Mouse (Mus musculus): ENCODE results near the gene Gga1. TPM values are rescaled to one million over a fixed set of nuclear protein-coding genes. Genes with fewer than 3 reads are reported as not detected.
A peak's percentile ranks its signal among the peaks of the same experiment; 100 is the strongest.

The Gga1 gene
- polyA plus RNA-seq, 1 experiment from 2014 or later = 30.9 TPM

GRCm38 (mm10) chr15:78834233-78835005 lies 42.6 kb upstream of the Gga1 start:
- WGBS = 30% methylated on average over 9 of the region's 10 CpGs

DNA sequence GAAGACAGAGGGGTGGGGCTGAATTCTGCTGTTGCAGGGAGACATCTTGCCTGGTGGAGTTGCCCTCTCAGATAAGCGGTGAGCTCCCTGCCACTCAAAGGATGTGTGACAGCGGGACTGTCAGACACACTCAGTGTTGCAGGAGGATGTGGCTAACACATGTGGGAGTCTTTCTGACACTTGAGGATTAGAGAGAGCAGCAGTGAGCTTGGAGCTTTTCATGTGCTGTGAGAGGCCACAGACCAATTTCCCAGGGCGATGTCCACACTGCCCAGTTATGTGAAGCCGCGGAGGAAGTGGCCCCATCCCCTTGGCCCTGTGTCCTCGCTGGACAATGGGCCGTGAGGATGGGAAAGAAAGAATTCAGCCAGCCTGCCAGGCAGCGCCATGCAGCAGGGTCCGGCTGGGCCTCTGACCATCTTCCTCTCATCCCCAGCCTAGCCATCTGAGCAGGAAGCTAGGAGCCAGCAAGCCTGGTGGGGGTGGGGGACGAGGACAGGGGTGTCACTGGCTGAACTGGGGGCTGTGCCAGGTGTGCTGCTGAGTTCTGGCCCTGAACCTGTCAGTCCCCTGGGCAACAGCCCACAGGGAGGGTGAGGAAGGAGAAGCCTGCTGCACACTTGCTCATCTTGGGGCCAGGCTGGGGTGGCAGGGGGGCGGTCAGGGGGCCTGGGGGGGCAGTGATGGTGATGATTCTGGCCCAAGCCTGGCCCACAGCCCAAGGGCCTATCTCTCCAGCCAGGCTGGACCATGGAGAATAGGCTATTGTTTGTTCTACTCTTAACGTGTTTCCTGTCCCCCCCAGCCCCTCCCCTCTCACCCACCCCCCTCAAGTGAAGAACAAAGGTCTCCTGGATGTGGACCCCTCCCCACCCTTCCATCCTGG lies 41.5 kb upstream of the Gga1 start:
- Histone ChIP-seq H3K27me3 (ENCODE audit: control insufficient read depth, insufficient read depth, low read length) (no peaks in the 10 kb centered on the region), H3K27ac (replicated peaks; ENCODE audit: low read depth, low read length) (peak overlapping the region; percentile 77), H3K4me2 (ENCODE audit: low read depth, severe bottlenecking) (no peak overlapping the region), H3K36me3 (ENCODE audit: control insufficient read depth, insufficient read depth, low read length) (no peaks in the 10 kb centered on the region), H3K9me3 (ENCODE audit: control insufficient read depth, low read length) (no peaks in the 10 kb centered on the region), H3K4me3 (ENCODE audit: low read depth, low read length) (no peak overlapping the region), H3K4me1 (ENCODE audit: control insufficient read depth, insufficient read depth, low read length) (peaks cover 56% of the 10 kb centered on the region), H3K9ac (ENCODE audit: low read length) (peak overlapping the region; percentile 30; the same call in 1 of the 2 replicates)
- DNase-seq (ENCODE audit: low spot score) = no peak
- WGBS = 16% methylated on average over 12 of the region's 12 CpGs
- ATAC-seq (ENCODE audit: insufficient number of reproducible peaks, low FRiP score, low TSS enrichment, low read depth) = no peak

More at GRCm38 (mm10) chr15:78834233-78835005, 42.6 kb upstream of the Gga1 start:
- ATAC-seq (ENCODE audit: insufficient number of reproducible peaks, low FRiP score, low TSS enrichment, low read depth) (no peak), DNase-seq (ENCODE audit: low spot score) (no peak)
- peak overlapping the region; percentile 77 for H3K27ac ChIP-seq (replicated peaks; ENCODE audit: low read depth, low read length)
- H3K4me3 ChIP-seq (ENCODE audit: low read depth, low read length) = no peak overlapping the region
- H3K4me2 ChIP-seq (ENCODE audit: low read depth, severe bottlenecking) = no peak overlapping the region
- H3K36me3 ChIP-seq (ENCODE audit: control insufficient read depth, insufficient read depth, low read length) = no peaks in the 10 kb centered on the region
- no peaks in the 10 kb centered on the region for H3K27me3 ChIP-seq (ENCODE audit: control insufficient read depth, insufficient read depth, low read length)
- no peaks in the 10 kb centered on the region for H3K9me3 ChIP-seq (ENCODE audit: control insufficient read depth, low read length)
- H3K4me1 ChIP-seq (ENCODE audit: control insufficient read depth, insufficient read depth, low read length) = peaks cover 46% of the 10 kb centered on the region
- no peak overlapping the region for H3K9ac ChIP-seq (ENCODE audit: low read length)

DNA sequence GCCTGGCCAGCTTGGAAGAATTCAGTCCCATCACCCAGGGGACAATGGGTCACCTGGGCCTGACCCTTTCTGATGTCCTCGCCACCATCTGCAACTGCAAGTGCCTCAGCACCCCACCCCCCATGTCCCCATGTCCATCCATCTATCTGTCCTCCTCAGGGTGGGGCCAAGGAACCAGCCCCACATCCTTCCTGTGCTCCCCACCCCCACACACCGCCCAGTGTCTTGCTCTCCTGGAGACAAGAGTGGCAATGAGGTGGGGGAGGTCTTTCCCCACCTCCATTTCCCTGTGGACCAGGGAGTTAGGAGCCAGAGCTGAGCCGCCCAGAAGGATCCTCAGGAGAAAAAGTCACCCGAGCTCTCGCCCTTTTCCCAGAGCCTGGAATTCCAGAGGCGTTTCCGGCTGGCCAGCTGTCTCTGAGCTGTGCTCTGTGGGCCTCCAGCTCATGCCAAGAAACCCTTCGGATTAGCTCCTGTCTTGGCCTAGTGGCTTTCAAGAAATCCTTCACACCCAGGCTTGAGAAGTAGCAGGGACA lies 40.8 kb upstream of the Gga1 start:
- 28% methylated on average over 8 of the region's 8 CpGs for WGBS
- Histone ChIP-seq H3K4me3 (ENCODE audit: low read depth, low read length) (no peak overlapping the region), H3K27ac (replicated peaks; ENCODE audit: low read depth, low read length) (peak overlapping the region; percentile 77), H3K27me3 (ENCODE audit: control insufficient read depth, insufficient read depth, low read length) (no peaks in the 10 kb centered on the region), H3K4me2 (ENCODE audit: low read depth, severe bottlenecking) (no peak overlapping the region), H3K36me3 (ENCODE audit: control insufficient read depth, insufficient read depth, low read length) (no peaks in the 10 kb centered on the region), H3K4me1 (ENCODE audit: control insufficient read depth, insufficient read depth, low read length) (peaks cover 62% of the 10 kb centered on the region), H3K9ac (ENCODE audit: low read length) (0 out of 2 replicates have a peak overlapping the region, but pooled peaks have one; percentile 17), H3K9me3 (ENCODE audit: control insufficient read depth, low read length) (no peaks in the 10 kb centered on the region)
- no peak for ATAC-seq (ENCODE audit: insufficient number of reproducible peaks, low FRiP score, low TSS enrichment, low read depth)
- DNase-seq (ENCODE audit: low spot score) = no peak

- H3K4me3 ChIP-seq (ENCODE audit: low read depth, low read length) = no peak overlapping the region
- DNase-seq (ENCODE audit: low spot score) (peak; percentile 76), ATAC-seq (ENCODE audit: insufficient number of reproducible peaks, low FRiP score, low TSS enrichment, low read depth) (no peak)
- H3K9ac ChIP-seq (ENCODE audit: low read length) = no peak overlapping the region; the same call in 1 of the 2 replicates
- no peak overlapping the region for H3K4me2 ChIP-seq (ENCODE audit: low read depth, severe bottlenecking)
- peaks cover 6% of the 10 kb centered on the region for H3K27me3 ChIP-seq (ENCODE audit: control insufficient read depth, insufficient read depth, low read length)
- H3K36me3 ChIP-seq (ENCODE audit: control insufficient read depth, insufficient read depth, low read length) = no peaks in the 10 kb centered on the region
- WGBS = 0% methylated on average over 2 of the region's 2 CpGs
- peak overlapping the region; percentile 48 for H3K27ac ChIP-seq (replicated peaks; ENCODE audit: low read depth, low read length)
- no peaks in the 10 kb centered on the region for H3K9me3 ChIP-seq (ENCODE audit: control insufficient read depth, low read length)
- H3K4me1 ChIP-seq (ENCODE audit: control insufficient read depth, insufficient read depth, low read length) = peaks cover 54% of the 10 kb centered on the region
Observed at GRCm38 (mm10) chr15:78839744-78840143, 37.2 kb upstream of the Gga1 start.

- 46% methylated on average over 3 of the region's 3 CpGs for WGBS
Observed at GRCm38 (mm10) chr15:78840241-78840640, 36.7 kb upstream of the Gga1 start.

DNA sequence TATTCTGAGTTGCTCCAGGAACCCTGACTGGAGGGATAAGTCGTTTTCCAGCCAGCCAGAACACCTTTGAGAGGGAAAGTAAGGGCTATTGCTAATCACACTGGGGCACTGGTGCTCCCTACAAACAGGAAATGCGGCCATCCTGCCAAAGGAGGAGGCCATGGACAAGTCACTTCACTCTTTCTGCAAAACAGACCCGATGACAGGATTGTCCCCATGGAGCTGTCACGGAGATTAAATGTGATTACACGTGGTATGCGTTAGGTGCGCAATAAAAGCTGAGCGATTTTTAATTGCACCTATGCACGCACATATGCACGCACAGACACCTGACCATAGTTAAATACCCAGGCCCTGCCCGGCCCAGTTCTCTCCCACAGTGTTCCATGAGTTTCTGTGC lies 36.2 kb upstream of the Gga1 start:
- Histone ChIP-seq H3K4me2 (ENCODE audit: low read depth, severe bottlenecking) (no peak overlapping the region; the same call in 1 of the 2 replicates), H3K27ac (replicated peaks; ENCODE audit: low read depth, low read length) (peak overlapping the region; percentile 36; the same call in 1 of the 2 replicates), H3K36me3 (ENCODE audit: control insufficient read depth, insufficient read depth, low read length) (no peaks in the 10 kb centered on the region), H3K4me1 (ENCODE audit: control insufficient read depth, insufficient read depth, low read length) (peaks cover 45% of the 10 kb centered on the region), H3K9me3 (ENCODE audit: control insufficient read depth, low read length) (no peaks in the 10 kb centered on the region), H3K27me3 (ENCODE audit: control insufficient read depth, insufficient read depth, low read length) (peaks cover 6% of the 10 kb centered on the region), H3K4me3 (ENCODE audit: low read depth, low read length) (no peak overlapping the region; the same call in 1 of the 2 replicates), H3K9ac (ENCODE audit: low read length) (no peak overlapping the region)
- DNase-seq (ENCODE audit: low spot score) (no peak), ATAC-seq (ENCODE audit: insufficient number of reproducible peaks, low FRiP score, low TSS enrichment, low read depth) (no peak)
- WGBS = 19% methylated on average over 11 of the region's 11 CpGs

More at GRCm38 (mm10) chr15:78840241-78840640, 36.7 kb upstream of the Gga1 start:
- no peak overlapping the region for H3K9ac ChIP-seq (ENCODE audit: low read length)
- H3K36me3 ChIP-seq (ENCODE audit: control insufficient read depth, insufficient read depth, low read length) = no peaks in the 10 kb centered on the region
- no peak overlapping the region for H3K4me3 ChIP-seq (ENCODE audit: low read depth, low read length)
- H3K27ac ChIP-seq (replicated peaks; ENCODE audit: low read depth, low read length) = peak overlapping the region; percentile 48; the same call in 1 of the 2 replicates
- ATAC-seq (ENCODE audit: insufficient number of reproducible peaks, low FRiP score, low TSS enrichment, low read depth) = no peak
- no peaks in the 10 kb centered on the region for H3K9me3 ChIP-seq (ENCODE audit: control insufficient read depth, low read length)
- H3K4me1 ChIP-seq (ENCODE audit: control insufficient read depth, insufficient read depth, low read length) = peaks cover 50% of the 10 kb centered on the region
- no peak for DNase-seq (ENCODE audit: low spot score)
- no peak overlapping the region for H3K4me2 ChIP-seq (ENCODE audit: low read depth, severe bottlenecking)
- peaks cover 6% of the 10 kb centered on the region for H3K27me3 ChIP-seq (ENCODE audit: control insufficient read depth, insufficient read depth, low read length)

GRCm38 (mm10) chr15:78841161-78841790 lies 35.7 kb upstream of the Gga1 start:
- no peak overlapping the region; the same call in 1 of the 2 replicates for H3K4me2 ChIP-seq (ENCODE audit: low read depth, severe bottlenecking)
- H3K9ac ChIP-seq (ENCODE audit: low read length) = no peak overlapping the region
- ATAC-seq (ENCODE audit: insufficient number of reproducible peaks, low FRiP score, low TSS enrichment, low read depth) = no peak
- H3K4me3 ChIP-seq (ENCODE audit: low read depth, low read length) = no peak overlapping the region
- DNase-seq (ENCODE audit: low spot score) = no peak
- H3K4me1 ChIP-seq (ENCODE audit: control insufficient read depth, insufficient read depth, low read length) = peaks cover 40% of the 10 kb centered on the region
- peak overlapping the region; percentile 36; the same call in 1 of the 2 replicates for H3K27ac ChIP-seq (replicated peaks; ENCODE audit: low read depth, low read length)
- 47% methylated on average over 6 of the region's 6 CpGs for WGBS
- H3K9me3 ChIP-seq (ENCODE audit: control insufficient read depth, low read length) = no peaks in the 10 kb centered on the region
- H3K27me3 ChIP-seq (ENCODE audit: control insufficient read depth, insufficient read depth, low read length) = peaks cover 6% of the 10 kb centered on the region
- H3K36me3 ChIP-seq (ENCODE audit: control insufficient read depth, insufficient read depth, low read length) = no peaks in the 10 kb centered on the region
